12 mouse cellular contexts compared by ENCODE assay signal in genomic region chr12:70523379-70523778, GRCm38 (mm10).
"Had no signal": no experiment of that assay in that cellular context is flagged by ENCODE, and none has a peak within 500 bp of the region (broad histone marks: within the 10 kb centered on the region; RNA-seq: fewer than 3 reads in every experiment).

No protein-coding gene starts in this region.

- H3K9me3 ChIP-seq: intestine, embryonic 15.5 days; kidney, embryonic 15.5 days; limb, embryonic 12.5 days; liver, embryonic 13.5 days; midbrain, embryonic 13.5 days; neural tube, embryonic 15.5 days had no signal

- H3K4me2 ChIP-seq: intestine, embryonic 15.5 days; kidney, embryonic 15.5 days; limb, embryonic 12.5 days; liver, embryonic 13.5 days; midbrain, embryonic 13.5 days; neural tube, embryonic 15.5 days had no signal

- DNase-seq: kidney, adult 18-20 months; kidney, postnatal 25 days; liver; liver, embryonic 13.5 days; liver, postnatal 0 days; lung, postnatal 36 days had no signal

- H3K4me1 ChIP-seq: intestine, embryonic 15.5 days; kidney, embryonic 15.5 days; limb, embryonic 12.5 days; liver, embryonic 13.5 days; midbrain, embryonic 13.5 days; neural tube, embryonic 15.5 days had no signal

- H3K36me3 ChIP-seq: intestine, embryonic 15.5 days; kidney, embryonic 15.5 days; limb, embryonic 12.5 days; liver, embryonic 13.5 days; midbrain, embryonic 13.5 days; neural tube, embryonic 15.5 days had no signal

- H3K4me3 ChIP-seq: intestine, embryonic 15.5 days; kidney, embryonic 15.5 days; left cerebral cortex, adult 2 months; limb, embryonic 12.5 days; liver, embryonic 13.5 days; midbrain, embryonic 13.5 days; neural tube, embryonic 15.5 days had no signal

- H3K27ac ChIP-seq: intestine, embryonic 15.5 days; kidney, embryonic 15.5 days; left cerebral cortex, adult 2 months; limb, embryonic 12.5 days; liver, embryonic 13.5 days; midbrain, embryonic 13.5 days; neural tube, embryonic 15.5 days had no signal

- ATAC-seq: intestine, embryonic 15.5 days; liver, postnatal 0 days; midbrain, embryonic 13.5 days had no signal

- H3K27me3 ChIP-seq: intestine, embryonic 15.5 days; kidney, embryonic 15.5 days; limb, embryonic 12.5 days; liver, embryonic 13.5 days; midbrain, embryonic 13.5 days; neural tube, embryonic 15.5 days had no signal

- H3K9ac ChIP-seq: intestine, embryonic 15.5 days; kidney, embryonic 15.5 days; limb, embryonic 12.5 days; liver, embryonic 13.5 days; liver, postnatal 0 days; midbrain, embryonic 13.5 days; neural tube, embryonic 15.5 days had no signal
